Mouse (Mus musculus) heart, embryonic 14.5 days (tissue): ENCODE results near the gene Lysmd2. TPM values are rescaled to one million over a fixed set of nuclear protein-coding genes. Genes with fewer than 3 reads are reported as not detected.
A peak's percentile ranks its signal among the peaks of the same experiment; 100 is the strongest.

Experiments
- ATAC-seq: fragments of 200-750 bp; cut with Nextera tagmentation; 2 replicates; pipeline ENCODE4 v1.8.0; 2017; ENCODE audit warnings: low read depth, moderate TSS enrichment; ENCODE audit not compliant: insufficient number of reproducible peaks, insufficient read depth, low FRiP score
- H3K27ac ChIP-seq, 2 experiments: fragments of 200-500 bp in 1 of 2; fragments of 300-500 bp in 1 of 2; sonication (generic) in 1 of 2; replicated peaks in 1 of 2; 2 replicates each; pipeline ENCODE4 v1.5.1; 2012 to 2014; ENCODE audit warnings: low read depth in 2 of 2, low read length in 2 of 2, control low read depth in 1 of 2, mild to moderate bottlenecking in 1 of 2, mixed read lengths in 1 of 2; ENCODE audit not compliant: control insufficient read depth in 1 of 2, insufficient read depth in 1 of 2
- H3K27me3 ChIP-seq: fragments of 300-500 bp; sonication (generic); 2 replicates; pipeline ENCODE4 v1.6.1; 2014; ENCODE audit warnings: mild to moderate bottlenecking, low read length, control low read depth; ENCODE audit not compliant: control insufficient read depth, insufficient read depth
- H3K36me3 ChIP-seq: fragments of 300-500 bp; sonication (generic); 2 replicates; pipeline ENCODE4 v1.6.1; 2014; ENCODE audit warnings: mild to moderate bottlenecking, control low read depth, low read length, mixed read lengths; ENCODE audit not compliant: control insufficient read depth, insufficient read depth
- H3K4me1 ChIP-seq, 2 experiments: fragments of 200-500 bp in 1 of 2; fragments of 300-500 bp in 1 of 2; sonication (generic) in 1 of 2; 2 replicates each; pipeline ENCODE4 v1.6.1; 2012 to 2014; ENCODE audit warnings: low read length in 2 of 2, control low read depth in 1 of 2, mixed read lengths in 1 of 2; ENCODE audit not compliant: control insufficient read depth in 2 of 2, insufficient read depth in 2 of 2
- H3K4me2 ChIP-seq: fragments of 300-500 bp; sonication (generic); 2 replicates; pipeline ENCODE4 v1.6.1; 2014; ENCODE audit warnings: mild to moderate bottlenecking, low read length
- H3K4me3 ChIP-seq, 2 experiments: fragments of 200-500 bp in 1 of 2; fragments of 300-500 bp in 1 of 2; sonication (generic) in 1 of 2; 2 replicates each; pipeline ENCODE4 v1.5.1; 2012 to 2014; ENCODE audit warnings: low read length in 2 of 2, mild to moderate bottlenecking in 2 of 2, control low read depth in 1 of 2, low read depth in 1 of 2, moderate library complexity in 1 of 2; ENCODE audit not compliant: control insufficient read depth in 1 of 2, insufficient read depth in 1 of 2
- H3K9ac ChIP-seq: fragments of 300-500 bp; sonication (generic); 2 replicates; pipeline ENCODE4 v1.6.1; 2014; ENCODE audit warnings: mild to moderate bottlenecking, low read length
- H3K9me3 ChIP-seq: fragments of 300-500 bp; sonication (generic); 2 replicates; pipeline ENCODE4 v1.6.1; 2016; ENCODE audit warnings: low read length, control low read depth; ENCODE audit not compliant: control insufficient read depth
- WGBS: fragments of 180-500 bp; shearing (Covaris S2); extraction: QIAGEN DNeasy Blood & Tissue Kit; methylation state at CpG from one replicate; pipeline ENCODE4 v1.1.7; 2014; 5-methylcytosine and 5-hydroxymethylcytosine counted together
- polyA plus RNA-seq: library from polyadenylated mRNA; unstranded; fragments of >200 nt; fragmentation: Nextera tagmentation; extraction: Ambion mirVana; gene quantifications from 2 replicates; pipeline ENCODE4 v1.2.1, GENCODE M21; 2014

The Lysmd2 gene
- polyA plus RNA-seq, 1 experiment from 2014 or later, result 21.3 TPM

DNA sequence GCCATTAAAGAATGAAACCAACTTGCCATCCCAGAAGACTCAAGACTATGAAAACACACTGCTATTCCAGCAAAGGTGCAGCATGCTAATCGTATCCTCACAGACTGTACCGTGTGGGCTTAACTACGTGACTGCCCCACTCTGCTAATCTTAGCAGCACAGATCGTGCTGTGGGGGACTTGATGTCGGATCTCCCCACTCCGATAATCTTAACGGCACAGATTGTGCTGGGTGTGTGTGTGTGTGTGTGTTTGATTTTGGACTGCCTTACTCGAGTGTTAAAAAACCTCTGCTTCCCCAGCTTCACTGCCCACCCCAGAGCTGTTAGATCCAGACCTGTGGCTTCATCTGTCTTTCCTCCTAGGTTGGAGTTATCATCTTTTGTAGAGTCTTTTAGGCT, 35.4 kb downstream of the Lysmd2 start:
- no peak for ATAC-seq
- no peak overlapping the region for H3K4me2 ChIP-seq
- no peaks in the 10 kb centered on the region for H3K4me1 ChIP-seq
- 65% methylated on average over 8 of the region's 8 CpGs for WGBS
- no peaks in the 10 kb centered on the region for H3K9me3 ChIP-seq
- H3K4me3 ChIP-seq, result no peak overlapping the region
- no peak overlapping the region for H3K9ac ChIP-seq
- H3K27ac ChIP-seq, result no peak overlapping the region
- no peaks in the 10 kb centered on the region for H3K27me3 ChIP-seq
- no peaks in the 10 kb centered on the region for H3K36me3 ChIP-seq

DNA sequence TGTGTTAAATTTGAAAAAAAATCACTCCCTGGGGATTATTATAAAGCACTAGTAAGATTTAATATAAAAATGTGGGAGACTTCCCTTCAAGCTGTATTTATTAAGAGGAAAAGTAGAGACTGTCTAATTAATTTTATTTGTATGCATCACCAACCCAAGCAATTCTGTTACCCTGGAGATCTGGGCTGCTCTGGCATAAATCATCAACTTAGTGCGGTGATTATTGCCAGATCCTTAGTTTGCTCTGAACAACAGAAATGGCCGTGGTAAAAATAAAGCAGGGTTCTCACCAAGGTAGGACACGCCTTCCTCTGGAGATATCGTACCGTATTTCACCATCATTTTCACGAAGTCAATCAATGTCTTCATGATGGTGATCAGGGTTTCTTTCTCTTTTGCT, 39.8 kb downstream of the Lysmd2 start:
- H3K9me3 ChIP-seq, result no peaks in the 10 kb centered on the region
- no peak overlapping the region for H3K4me2 ChIP-seq
- no peak overlapping the region for H3K27ac ChIP-seq
- no peaks in the 10 kb centered on the region; a peak in 1 of 4 replicates for H3K4me1 ChIP-seq
- WGBS, result 84% methylated on average over 6 of the region's 6 CpGs
- H3K9ac ChIP-seq, result no peak overlapping the region
- H3K36me3 ChIP-seq, result no peaks in the 10 kb centered on the region
- ATAC-seq, result no peak
- H3K27me3 ChIP-seq, result no peaks in the 10 kb centered on the region
- no peak overlapping the region for H3K4me3 ChIP-seq

DNA sequence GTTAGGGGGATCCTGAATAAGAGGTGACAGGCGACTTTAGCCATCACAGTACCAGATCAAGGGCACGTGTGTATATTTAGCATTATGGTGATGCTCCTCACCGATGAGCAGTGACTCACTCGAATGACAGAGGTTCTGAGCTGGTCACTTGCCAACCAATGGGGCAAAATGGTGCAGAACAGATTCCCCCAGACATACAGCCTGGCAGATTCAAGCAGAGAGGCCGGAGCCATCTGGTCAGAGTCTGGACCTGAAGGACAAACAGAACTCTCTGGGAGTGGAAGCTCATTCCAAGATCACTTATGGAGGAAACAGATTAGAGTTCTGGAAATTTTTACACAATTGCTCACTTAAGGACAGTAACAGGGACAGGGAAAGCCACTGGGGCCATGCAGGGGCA, 41.1 kb downstream of the Lysmd2 start:
- 0 out of 2 replicates have a peak, but pooled peaks have one; percentile 26 for ATAC-seq
- H3K27me3 ChIP-seq, result no peaks in the 10 kb centered on the region
- 39% methylated on average over 5 of the region's 5 CpGs for WGBS
- no peaks in the 10 kb centered on the region for H3K36me3 ChIP-seq
- H3K4me3 ChIP-seq, result no peak overlapping the region
- H3K4me2 ChIP-seq, result no peak overlapping the region
- no peaks in the 10 kb centered on the region; a peak in 1 of 4 replicates for H3K4me1 ChIP-seq
- H3K9ac ChIP-seq, result no peak overlapping the region
- H3K9me3 ChIP-seq, result no peaks in the 10 kb centered on the region
- peak overlapping the region; percentile 19 to 62; a peak in 1 of 4 replicates for H3K27ac ChIP-seq

DNA sequence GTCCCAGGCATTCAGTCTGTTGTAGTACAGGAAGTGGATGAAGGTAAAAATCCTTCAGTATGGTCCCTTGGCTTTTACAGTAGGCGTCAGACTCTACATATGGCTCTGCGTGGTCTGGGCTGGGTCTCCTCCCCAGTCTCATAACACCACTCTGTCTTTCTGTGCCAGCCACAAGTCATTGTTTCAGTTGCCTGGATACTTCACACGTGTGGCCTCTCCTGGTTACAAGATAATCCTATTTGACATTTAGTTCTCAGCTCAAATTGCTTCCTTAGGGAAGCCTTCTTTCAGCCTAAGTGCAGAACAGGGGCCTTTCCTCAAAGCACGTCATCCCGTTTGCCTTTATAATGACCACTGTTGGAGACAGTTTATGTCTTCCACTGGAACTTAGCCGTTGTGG, 47.2 kb downstream of the Lysmd2 start:
- Histone ChIP-seq H3K4me1 (no peaks in the 10 kb centered on the region), H3K9me3 (no peaks in the 10 kb centered on the region), H3K4me3 (no peak overlapping the region), H3K27me3 (no peaks in the 10 kb centered on the region), H3K27ac (no peak overlapping the region), H3K4me2 (no peak overlapping the region), H3K36me3 (no peaks in the 10 kb centered on the region), H3K9ac (no peak overlapping the region)
- no peak for ATAC-seq
- 72% methylated on average over 6 of the region's 6 CpGs for WGBS

DNA sequence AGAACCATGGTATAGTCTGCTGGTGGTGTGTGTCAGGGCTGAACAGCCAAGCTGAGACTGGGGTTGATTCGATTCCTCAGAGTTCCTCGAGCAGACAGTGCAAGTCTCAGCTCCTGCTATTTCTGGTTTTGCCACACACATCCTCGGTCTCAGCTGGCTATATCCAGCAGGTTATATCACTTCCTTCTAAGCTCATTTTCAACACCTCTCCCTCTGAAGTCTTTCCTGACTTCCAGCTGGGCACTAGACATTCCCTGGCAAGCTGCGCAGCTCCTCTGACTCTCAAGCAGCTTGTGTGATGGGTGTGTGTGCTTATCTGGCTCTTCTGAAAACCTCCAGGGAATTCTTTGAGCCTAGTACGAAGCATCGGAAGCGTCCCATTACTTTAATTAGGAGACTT, 50.7 kb downstream of the Lysmd2 start:
- H3K9ac ChIP-seq, result no peak overlapping the region
- H3K27me3 ChIP-seq, result no peaks in the 10 kb centered on the region; the same call in 1 of the 2 replicates
- WGBS, result 14% methylated on average over 7 of the region's 7 CpGs
- H3K4me1 ChIP-seq, result no peaks in the 10 kb centered on the region
- H3K27ac ChIP-seq, result no peak overlapping the region
- H3K36me3 ChIP-seq, result no peaks in the 10 kb centered on the region
- no peaks in the 10 kb centered on the region for H3K9me3 ChIP-seq
- ATAC-seq, result no peak
- H3K4me2 ChIP-seq, result no peak overlapping the region
- H3K4me3 ChIP-seq, result no peak overlapping the region

DNA sequence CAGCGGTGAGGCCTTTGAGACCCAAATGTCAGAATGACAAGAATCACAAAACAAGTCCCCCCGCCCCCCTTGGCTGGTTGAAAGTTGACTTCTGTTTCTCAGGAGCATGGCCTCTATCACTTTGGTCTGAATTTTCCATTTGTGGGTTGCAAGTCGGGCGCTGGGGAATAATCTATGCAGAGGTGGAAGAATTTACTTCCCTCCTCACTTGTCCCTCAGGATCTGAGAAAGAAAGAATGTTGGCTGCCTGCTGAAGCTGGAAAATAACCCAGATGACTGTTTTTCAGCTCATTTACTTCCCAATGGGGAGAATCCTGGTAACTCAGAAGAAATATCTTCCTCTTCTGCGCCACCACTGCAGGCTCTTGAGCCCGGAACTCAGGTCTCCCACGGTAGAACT, 52.8 kb downstream of the Lysmd2 start:
- Histone ChIP-seq H3K9me3 (no peaks in the 10 kb centered on the region), H3K9ac (no peak overlapping the region), H3K27me3 (peaks cover under 1% of the 10 kb centered on the region), H3K4me3 (no peak overlapping the region), H3K4me1 (no peaks in the 10 kb centered on the region), H3K27ac (no peak overlapping the region), H3K4me2 (no peak overlapping the region), H3K36me3 (no peaks in the 10 kb centered on the region)
- no peak for ATAC-seq
- WGBS, result 66% methylated on average over 7 of the region's 7 CpGs

DNA sequence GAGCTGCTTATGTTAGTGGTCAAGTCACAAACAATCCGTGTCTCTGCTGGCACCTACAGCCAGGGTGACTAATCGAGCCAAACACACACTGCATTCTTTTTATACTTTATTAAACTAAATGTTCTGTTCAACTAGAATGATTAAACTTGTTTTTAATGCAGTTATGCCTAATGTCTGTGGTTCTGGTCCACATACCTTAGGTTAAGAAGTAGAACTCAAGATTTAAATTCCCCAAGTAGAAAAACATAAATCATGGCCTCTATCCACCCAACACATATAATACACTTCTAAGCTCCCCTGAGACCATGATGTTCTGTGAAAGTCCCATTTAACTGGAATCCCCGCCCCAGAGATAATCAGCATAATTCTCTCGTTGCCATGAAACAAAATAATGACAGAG, 54.1 kb downstream of the Lysmd2 start:
- no peak overlapping the region for H3K9ac ChIP-seq
- H3K4me3 ChIP-seq, result no peak overlapping the region
- peaks cover 3% of the 10 kb centered on the region for H3K27me3 ChIP-seq
- 71% methylated on average over 4 of the region's 4 CpGs for WGBS
- ATAC-seq, result no peak
- no peaks in the 10 kb centered on the region for H3K36me3 ChIP-seq
- peaks cover 3 to 5% of the 10 kb centered on the region in 2 experiments; a peak in 1 of 4 replicates for H3K4me1 ChIP-seq
- H3K9me3 ChIP-seq, result no peaks in the 10 kb centered on the region
- no peak overlapping the region for H3K4me2 ChIP-seq
- H3K27ac ChIP-seq, result no peak overlapping the region

DNA sequence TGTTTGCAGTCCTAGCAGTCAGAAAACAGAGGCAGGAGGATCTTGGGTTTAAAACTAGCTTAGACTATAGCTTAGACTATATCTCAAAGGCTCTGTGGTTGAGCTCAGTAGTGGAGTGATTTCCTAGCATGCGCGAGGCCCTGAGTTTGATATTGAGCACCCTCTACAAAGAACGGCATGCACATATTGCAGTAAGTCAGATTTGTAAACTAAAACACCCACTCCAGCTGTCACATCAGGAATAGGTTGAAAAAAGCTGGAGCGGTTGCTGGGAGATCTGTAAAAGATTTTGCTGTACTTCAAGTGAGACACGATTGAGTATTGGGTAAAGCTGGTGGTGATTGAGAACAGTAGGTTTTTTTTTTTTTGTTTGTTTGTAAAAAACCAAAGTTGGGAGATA, 55.1 kb downstream of the Lysmd2 start:
- H3K27ac ChIP-seq, result no peak overlapping the region
- ATAC-seq, result no peak
- H3K9me3 ChIP-seq, result no peaks in the 10 kb centered on the region
- no peak overlapping the region for H3K4me3 ChIP-seq
- WGBS, result 81% methylated on average over 5 of the region's 5 CpGs
- peaks cover 3% of the 10 kb centered on the region for H3K27me3 ChIP-seq
- no peaks in the 10 kb centered on the region for H3K36me3 ChIP-seq
- no peak overlapping the region for H3K4me2 ChIP-seq
- H3K4me1 ChIP-seq, result peaks cover 3 to 5% of the 10 kb centered on the region in 2 experiments; a peak in 1 of 4 replicates
- no peak overlapping the region for H3K9ac ChIP-seq
